Mouse (Mus musculus): ENCODE measurements at regions not wholly inside any gene's neighbourhood (a gene's known extent, or its start where the extent isn't known, plus 50 kb on each side); places are given as distances from the start of the nearest gene placed in this dataset.
A peak's percentile ranks its signal among the peaks of the same experiment; 100 is the strongest.
"Not testable (repeated sequence)": the region's sequence is repeated elsewhere in the genome, so short reads cannot be mapped to it uniquely, and the experiment has no call there.

DNA sequence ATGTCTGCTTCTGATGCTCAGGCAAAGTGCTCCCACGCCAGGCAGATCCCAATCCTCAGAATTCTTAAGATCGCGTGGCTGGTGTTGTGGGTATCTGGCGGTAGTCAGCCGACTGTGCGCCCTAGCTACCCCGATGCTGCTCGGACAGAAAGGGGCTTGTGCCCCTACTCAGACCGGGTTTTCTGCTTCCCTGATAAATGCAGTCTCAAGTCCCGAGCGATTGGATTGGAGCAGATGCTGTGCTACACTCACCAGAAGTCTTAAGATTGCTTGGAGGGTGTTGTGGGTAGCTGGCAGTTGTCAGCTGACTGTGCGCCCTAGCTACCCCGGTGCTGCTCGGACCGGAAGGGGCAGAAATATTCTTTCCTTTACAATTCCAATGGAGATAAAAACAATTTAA lies 99.3 kb downstream of the Gm7489 start:
- not testable (repeated sequence) for H3K9me3 ChIP-seq; H3K27me3 ChIP-seq; H3K4me3 ChIP-seq; H3K9ac ChIP-seq (replicated peaks); H3K4me1 ChIP-seq; H3K36me3 ChIP-seq; ATAC-seq (replicated peaks); H3K4me2 ChIP-seq (replicated peaks); H3K27ac ChIP-seq (replicated peaks)
- 93% methylated on average over 15 of the region's 15 CpGs for WGBS

- Histone ChIP-seq H3K27me3 (no peaks in the 10 kb centered on the region), H3K9me3 (no peaks in the 10 kb centered on the region)
- 81% methylated on average over 2 of the region's 2 CpGs for WGBS
Measured at GRCm38 (mm10) chr15:53989888-53990287, 105.2 kb downstream of the Gm7489 start.

DNA sequence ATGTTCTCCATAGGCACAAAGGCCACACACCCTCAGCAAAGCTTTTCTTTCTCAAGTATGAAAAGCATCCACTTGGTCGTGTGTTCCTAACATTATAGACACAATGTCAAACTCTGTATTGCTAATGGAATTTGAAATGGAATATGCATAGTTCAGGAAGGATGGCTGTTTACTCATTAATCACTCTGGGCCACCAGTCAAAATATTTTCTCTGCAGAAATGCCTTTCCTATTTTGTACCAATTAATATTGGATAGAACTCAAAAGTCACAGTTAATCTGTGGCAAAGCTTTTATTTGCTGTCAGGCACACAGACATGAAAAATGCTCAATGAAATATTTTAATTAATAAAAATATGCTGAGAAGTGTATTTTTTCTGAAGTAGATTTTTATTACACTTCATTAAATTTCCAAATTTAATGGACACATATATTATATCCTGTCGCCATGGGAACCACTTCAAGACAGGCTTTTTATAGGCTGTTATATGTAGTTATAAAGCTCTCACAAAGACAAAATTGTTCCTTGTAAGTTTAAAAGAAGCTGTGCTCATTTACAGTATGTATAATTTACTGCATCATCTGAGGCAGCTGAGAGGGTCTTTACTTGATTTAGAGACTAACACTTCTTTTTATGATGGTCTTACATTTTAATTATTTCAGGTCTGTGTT lies 110.6 kb downstream of the Gm7489 start:
- Histone ChIP-seq H3K4me3 (no peak overlapping the region), H3K27me3 (no peaks in the 10 kb centered on the region), H3K27ac (replicated peaks) (no peak overlapping the region), H3K4me1 (no peaks in the 10 kb centered on the region), H3K36me3 (no peaks in the 10 kb centered on the region), H3K4me2 (replicated peaks) (no peak overlapping the region), H3K9me3 (no peaks in the 10 kb centered on the region), H3K9ac (replicated peaks) (no peak overlapping the region)
- no peak for ATAC-seq (replicated peaks)
- 65% methylated on average over 2 of the region's 2 CpGs for WGBS

More at GRCm38 (mm10) chr15:53989888-53990287, 105.2 kb downstream of the Gm7489 start:
- no peak overlapping the region for H3K27ac ChIP-seq (replicated peaks)
- H3K4me1 ChIP-seq: no peaks in the 10 kb centered on the region
- no peak for ATAC-seq (replicated peaks)
- H3K4me3 ChIP-seq: no peak overlapping the region
- no peak overlapping the region for H3K4me2 ChIP-seq (replicated peaks)
- no peaks in the 10 kb centered on the region for H3K36me3 ChIP-seq
- H3K9ac ChIP-seq (replicated peaks): no peak overlapping the region

DNA sequence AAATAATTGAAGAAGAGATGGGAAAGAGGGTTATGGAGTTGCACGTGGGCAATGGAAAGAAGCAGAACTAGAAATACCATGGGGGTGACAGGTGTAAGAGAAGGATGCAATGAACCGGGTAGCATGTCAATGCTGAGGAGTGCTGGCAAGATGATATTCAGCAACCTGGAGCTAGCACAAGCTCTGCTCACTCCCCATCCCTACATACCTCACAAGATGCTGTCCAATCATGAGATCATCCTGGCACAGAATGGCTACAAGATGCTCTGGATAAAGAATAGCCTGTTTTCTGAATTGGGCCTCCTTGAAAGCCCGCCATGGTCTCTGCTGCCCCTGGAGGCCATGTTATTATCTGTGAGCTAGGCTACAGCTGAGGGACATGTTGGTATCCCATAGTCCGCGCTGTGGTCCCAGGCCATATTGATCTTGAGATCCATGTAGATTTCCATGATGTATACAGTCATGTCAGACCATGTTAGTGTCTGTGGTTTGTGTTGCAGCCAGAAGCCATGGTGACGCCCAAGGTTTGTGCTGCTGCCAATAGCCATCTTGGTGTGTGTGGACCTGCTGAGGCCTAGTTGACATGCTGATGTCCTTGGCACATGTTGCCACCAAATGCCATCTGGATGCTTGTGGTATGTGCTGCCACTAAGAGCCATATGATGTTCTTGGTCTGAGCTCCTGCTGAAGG lies 114.0 kb downstream of the Gm7489 start:
- no peak overlapping the region for H3K9ac ChIP-seq (replicated peaks)
- H3K4me1 ChIP-seq: no peaks in the 10 kb centered on the region
- 94% methylated on average over 6 of the region's 6 CpGs for WGBS
- no peak overlapping the region for H3K4me2 ChIP-seq (replicated peaks)
- H3K4me3 ChIP-seq: no peak overlapping the region
- H3K27me3 ChIP-seq: no peaks in the 10 kb centered on the region
- no peaks in the 10 kb centered on the region for H3K9me3 ChIP-seq
- ATAC-seq (replicated peaks): no peak
- no peak overlapping the region for H3K27ac ChIP-seq (replicated peaks)
- H3K36me3 ChIP-seq: no peaks in the 10 kb centered on the region

GRCm38 (mm10) chr15:54033756-54034155 lies 149.1 kb downstream of the Gm7489 start:
- ATAC-seq (replicated peaks): no peak
- Histone ChIP-seq H3K4me3 (no peak overlapping the region), H3K36me3 (no peaks in the 10 kb centered on the region), H3K4me2 (replicated peaks) (no peak overlapping the region), H3K27me3 (no peaks in the 10 kb centered on the region), H3K27ac (replicated peaks) (no peak overlapping the region), H3K9me3 (no peaks in the 10 kb centered on the region), H3K4me1 (no peaks in the 10 kb centered on the region), H3K9ac (replicated peaks) (no peak overlapping the region)
- WGBS: 78% methylated on average over 5 of the region's 5 CpGs

DNA sequence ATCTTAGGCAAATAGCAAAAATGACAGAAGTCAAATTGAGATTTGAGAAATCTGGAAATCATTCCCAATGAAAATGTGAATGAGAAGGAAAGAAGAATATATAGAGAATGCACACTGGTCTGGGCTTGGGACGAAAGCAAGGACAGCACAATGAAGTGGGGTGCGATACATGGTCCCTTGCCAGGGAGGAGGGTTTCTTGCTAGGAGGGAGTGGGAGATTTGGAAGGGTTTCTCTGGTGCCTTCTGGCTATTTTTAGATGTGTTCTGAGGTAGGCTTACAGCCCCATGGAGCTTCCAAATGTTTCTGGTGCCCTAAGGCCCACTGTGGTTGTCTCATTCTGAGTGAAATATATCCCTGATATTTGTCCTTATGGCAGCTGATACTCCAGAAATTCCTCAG lies 166.0 kb downstream of the Gm7489 start:
- ATAC-seq (replicated peaks): no peak
- no peaks in the 10 kb centered on the region for H3K9me3 ChIP-seq
- H3K4me3 ChIP-seq: no peak overlapping the region
- H3K4me2 ChIP-seq (replicated peaks): no peak overlapping the region
- H3K27me3 ChIP-seq: no peaks in the 10 kb centered on the region
- H3K36me3 ChIP-seq: no peaks in the 10 kb centered on the region
- no peaks in the 10 kb centered on the region for H3K4me1 ChIP-seq
- WGBS: 81% methylated on average over 2 of the region's 2 CpGs
- no peak overlapping the region for H3K9ac ChIP-seq (replicated peaks)
- H3K27ac ChIP-seq (replicated peaks): no peak overlapping the region

DNA sequence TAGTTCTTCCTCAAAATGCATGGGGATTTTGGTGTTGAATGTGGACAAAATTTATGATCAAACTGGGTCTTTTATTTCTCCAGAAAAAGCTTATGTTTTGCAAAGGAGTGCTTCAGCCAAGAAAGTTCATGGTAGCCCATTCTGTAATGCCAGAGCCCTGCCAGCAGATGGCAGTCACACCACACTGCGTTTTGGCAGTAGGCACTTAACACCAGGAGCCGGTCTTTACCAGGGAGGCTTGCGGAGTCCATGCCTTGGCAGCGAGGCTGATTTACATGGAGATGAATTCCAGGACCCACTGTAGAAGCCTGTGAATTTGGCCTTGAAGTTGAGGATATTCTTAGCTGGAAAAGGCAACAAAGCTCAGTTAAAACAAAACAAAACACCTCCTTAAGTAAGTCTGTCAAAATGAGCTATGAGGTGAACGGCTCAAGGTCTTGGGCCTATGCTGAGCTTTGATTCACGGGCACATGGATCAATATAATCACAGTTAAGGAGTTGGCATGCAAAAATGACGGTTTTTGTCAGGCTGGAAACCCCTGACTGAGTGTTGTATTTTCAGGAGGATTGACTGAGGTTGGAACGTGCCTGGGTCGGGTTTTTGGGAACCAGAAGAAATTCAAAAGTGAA lies 185.4 kb downstream of the Gm7489 start:
- H3K27me3 ChIP-seq: no peaks in the 10 kb centered on the region
- no peak overlapping the region for H3K4me3 ChIP-seq
- H3K27ac ChIP-seq (replicated peaks): no peak overlapping the region
- H3K4me1 ChIP-seq: no peaks in the 10 kb centered on the region
- ATAC-seq (replicated peaks): peak; percentile 95
- no peaks in the 10 kb centered on the region for H3K36me3 ChIP-seq
- 43% methylated on average over 9 of the region's 9 CpGs for WGBS
- H3K9me3 ChIP-seq: no peaks in the 10 kb centered on the region
- H3K9ac ChIP-seq (replicated peaks): no peak overlapping the region
- no peak overlapping the region for H3K4me2 ChIP-seq (replicated peaks)

DNA sequence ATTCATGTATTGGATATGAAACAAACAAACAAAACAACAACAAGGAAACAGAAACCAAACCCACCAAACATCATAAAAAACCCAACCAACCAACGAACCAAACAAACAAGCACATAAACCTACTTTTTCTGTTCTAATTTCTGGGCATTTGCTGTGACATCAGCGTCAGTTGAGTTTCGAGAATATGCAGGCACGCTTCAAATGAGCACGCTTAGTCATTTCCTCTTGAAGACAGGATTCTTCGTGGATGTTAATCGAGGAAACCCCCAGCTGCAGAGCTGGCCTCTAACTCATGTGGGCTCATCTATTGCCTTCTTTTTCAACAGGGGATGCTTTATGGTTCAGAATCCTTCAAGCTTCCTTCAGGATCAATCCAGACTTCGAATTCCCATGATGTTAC lies 187.0 kb downstream of the Gm7489 start:
- no peaks in the 10 kb centered on the region for H3K4me1 ChIP-seq
- no peaks in the 10 kb centered on the region for H3K27me3 ChIP-seq
- WGBS: 89% methylated on average over 8 of the region's 8 CpGs
- no peak overlapping the region for H3K4me3 ChIP-seq
- no peak overlapping the region for H3K27ac ChIP-seq (replicated peaks)
- no peak overlapping the region for H3K4me2 ChIP-seq (replicated peaks)
- H3K9me3 ChIP-seq: no peaks in the 10 kb centered on the region
- H3K36me3 ChIP-seq: no peaks in the 10 kb centered on the region
- H3K9ac ChIP-seq (replicated peaks): no peak overlapping the region
- no peak for ATAC-seq (replicated peaks)

DNA sequence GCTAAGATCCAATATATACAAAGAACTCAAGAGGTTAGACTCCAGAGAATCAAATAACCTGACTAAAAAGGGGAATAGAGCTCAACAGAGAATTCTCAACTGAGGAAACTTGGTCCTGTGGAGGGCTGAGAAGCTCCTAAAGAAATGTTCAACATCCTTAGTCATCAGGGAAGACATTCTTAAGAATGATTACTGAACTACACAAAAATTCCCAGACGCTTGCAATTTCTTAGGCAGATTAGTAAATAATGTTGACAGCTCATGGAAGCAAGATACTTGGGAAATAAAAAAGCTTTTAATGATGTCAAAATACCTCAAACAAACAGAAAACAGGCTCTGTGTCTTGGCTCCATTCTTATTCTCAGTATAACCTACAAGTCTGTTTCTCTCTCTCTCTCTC lies 206.6 kb downstream of the Gm7489 start:
- no peaks in the 10 kb centered on the region for H3K27me3 ChIP-seq
- H3K9ac ChIP-seq (replicated peaks): no peak overlapping the region
- H3K36me3 ChIP-seq: no peaks in the 10 kb centered on the region
- no peak overlapping the region for H3K27ac ChIP-seq (replicated peaks)
- no peaks in the 10 kb centered on the region for H3K9me3 ChIP-seq
- no peak overlapping the region for H3K4me2 ChIP-seq (replicated peaks)
- no peaks in the 10 kb centered on the region for H3K4me1 ChIP-seq
- ATAC-seq (replicated peaks): no peak
- WGBS: 82% methylated on average over 1 of the region's 1 CpGs
- H3K4me3 ChIP-seq: no peak overlapping the region

DNA sequence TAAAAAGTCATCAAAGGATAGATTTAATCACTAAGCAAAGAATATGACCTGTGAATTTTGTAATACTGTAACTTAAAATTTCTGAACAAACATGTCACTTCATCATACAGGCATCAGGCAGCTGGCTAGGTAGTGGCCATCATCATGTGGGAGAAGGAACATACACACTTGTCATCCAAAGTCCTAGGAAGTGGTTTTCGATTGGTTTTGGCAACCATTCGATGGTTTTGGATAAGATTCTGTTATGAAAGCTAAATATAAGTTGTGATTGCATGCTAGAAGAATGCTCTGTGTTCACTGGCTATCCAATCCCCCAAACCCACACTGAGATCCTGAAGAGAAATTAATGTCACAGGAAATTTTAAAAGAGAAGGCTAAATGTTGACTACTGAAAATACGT lies 207.7 kb downstream of the Gm7489 start:
- H3K4me1 ChIP-seq: no peaks in the 10 kb centered on the region
- no peak overlapping the region for H3K4me2 ChIP-seq (replicated peaks)
- no peaks in the 10 kb centered on the region for H3K27me3 ChIP-seq
- H3K27ac ChIP-seq (replicated peaks): no peak overlapping the region
- ATAC-seq (replicated peaks): no peak
- no peak overlapping the region for H3K4me3 ChIP-seq
- H3K9ac ChIP-seq (replicated peaks): no peak overlapping the region
- no peaks in the 10 kb centered on the region for H3K9me3 ChIP-seq
- 95% methylated on average over 3 of the region's 3 CpGs for WGBS
- H3K36me3 ChIP-seq: no peaks in the 10 kb centered on the region

DNA sequence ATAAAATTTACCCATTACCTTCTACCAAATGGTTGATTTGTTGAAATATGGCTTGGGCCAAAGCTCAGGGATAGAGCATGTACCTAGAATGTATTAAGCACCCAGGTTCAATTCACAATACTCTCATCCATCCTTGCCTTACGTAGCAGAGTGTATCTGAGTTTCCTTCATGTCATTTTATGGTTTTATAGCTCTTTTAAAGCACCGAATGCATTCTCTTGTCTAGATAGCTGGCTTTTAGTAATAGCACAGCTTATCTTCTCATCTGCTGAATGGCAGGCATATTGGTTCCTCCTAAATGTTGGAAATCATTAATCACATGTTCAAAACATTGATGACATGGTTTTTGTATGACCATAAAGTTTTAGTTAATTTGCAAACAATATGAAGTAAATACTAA lies 212.8 kb downstream of the Gm7489 start:
- H3K27me3 ChIP-seq: no peaks in the 10 kb centered on the region
- no peak overlapping the region for H3K4me3 ChIP-seq
- no peak overlapping the region for H3K9ac ChIP-seq (replicated peaks)
- WGBS: 78% methylated on average over 2 of the region's 2 CpGs
- H3K36me3 ChIP-seq: no peaks in the 10 kb centered on the region
- no peaks in the 10 kb centered on the region for H3K4me1 ChIP-seq
- H3K4me2 ChIP-seq (replicated peaks): no peak overlapping the region
- H3K9me3 ChIP-seq: no peaks in the 10 kb centered on the region
- H3K27ac ChIP-seq (replicated peaks): no peak overlapping the region
- ATAC-seq (replicated peaks): no peak

DNA sequence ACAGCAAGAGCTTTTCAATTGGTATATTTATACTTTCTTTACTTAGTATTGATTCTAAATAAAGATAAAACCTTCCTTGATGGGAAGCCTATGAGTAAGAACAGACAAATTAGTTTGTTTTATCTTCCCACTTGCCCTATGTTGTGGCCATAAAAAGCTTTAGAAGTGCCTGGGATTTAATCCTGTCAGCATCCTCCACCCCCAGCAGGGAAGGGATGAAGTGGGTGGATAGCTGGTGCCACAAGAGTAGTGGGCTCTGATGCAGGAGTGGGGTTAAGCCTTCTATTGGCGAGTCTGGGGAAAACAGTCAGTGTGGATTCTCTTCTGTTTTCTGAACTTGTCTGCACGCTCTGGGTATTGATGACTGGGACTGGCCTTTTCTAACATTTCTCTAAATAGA lies 227.7 kb downstream of the Gm7489 start:
- H3K9me3 ChIP-seq: no peaks in the 10 kb centered on the region
- WGBS: 46% methylated on average over 2 of the region's 2 CpGs
- H3K4me2 ChIP-seq (replicated peaks): no peak overlapping the region
- no peak overlapping the region for H3K27ac ChIP-seq (replicated peaks)
- H3K4me1 ChIP-seq: no peaks in the 10 kb centered on the region
- H3K36me3 ChIP-seq: no peaks in the 10 kb centered on the region
- ATAC-seq (replicated peaks): no peak
- no peaks in the 10 kb centered on the region for H3K27me3 ChIP-seq
- no peak overlapping the region for H3K4me3 ChIP-seq
- H3K9ac ChIP-seq (replicated peaks): no peak overlapping the region

Data from forebrain, embryonic 15.5 days (tissue).